8 mouse cellular contexts compared by ENCODE assay signal in genomic region chr17:69383201-69383940, GRCm38 (mm10). TPM values are rescaled to one million over a fixed set of nuclear protein-coding genes. Genes with fewer than 3 reads are reported as not detected.
A peak's percentile ranks its signal among the peaks of the same experiment; 100 is the strongest.
DNase-seq lines count a peak whose midpoint lies in the region; ATAC-seq lines count a peak whose summit lies in the region.

No protein-coding gene starts in this region.

- H3K4me2 ChIP-seq in hindbrain, embryonic 15.5 days: peak overlapping the region; percentile 96

- H3K36me3 ChIP-seq in hindbrain, embryonic 15.5 days: peaks cover 13% of the 10 kb centered on the region

- no peaks in the 10 kb centered on the region for H3K27me3 ChIP-seq in hindbrain, embryonic 15.5 days

- peaks cover 22% of the 10 kb centered on the region for H3K4me1 ChIP-seq in hindbrain, embryonic 15.5 days (replicated peaks)

- peak overlapping the region; percentile 76 for H3K9ac ChIP-seq in hindbrain, embryonic 15.5 days

- H3K27ac ChIP-seq in hindbrain, embryonic 15.5 days (replicated peaks): peak overlapping the region; percentile 100

- DNase-seq in ZHBTc4 (ENCODE audit: low read depth, low spot score): peak; percentile 78
- peak; percentile 86 to 87 for DNase-seq in cerebellum, postnatal 25 days
- DNase-seq in frontal cortex, postnatal 36 days (ENCODE audit: low spot score in 2 of 2): peak; percentile 72 to 76
- peak; percentile 69 for DNase-seq in left cerebral cortex, adult 11 months (ENCODE audit: low spot score)
- DNase-seq in lung, postnatal 25 days (ENCODE audit: low spot score): peak; percentile 68
- peak; percentile 77 for DNase-seq in retina, embryonic 14.5 days (ENCODE audit: low spot score)
- peak; percentile 86 for DNase-seq in thymus, postnatal 25 days

- H3K4me3 ChIP-seq in hindbrain, embryonic 15.5 days: peak overlapping the region; percentile 70

- ATAC-seq in hindbrain, embryonic 15.5 days (ENCODE audit: low FRiP score, low read depth): peak; percentile 75

- no peaks in the 10 kb centered on the region for H3K9me3 ChIP-seq in hindbrain, embryonic 15.5 days

- WGBS in hindbrain, embryonic 15.5 days: under 1% methylated on average over 124 of the region's 128 CpGs

RNA-seq across cellular contexts. Expression of gene Zbtb14, which starts 0.5 kb away (rescaled TPM):
- polyA plus RNA-seq in hindbrain, embryonic 15.5 days (2015; fragmentation: Nextera tagmentation; extraction: Ambion mirVana): 26.9 and 28.2 TPM in 2 replicates

RNA-seq across cellular contexts. Expression of gene Akain1, which starts 55.8 kb away (rescaled TPM):
- polyA plus RNA-seq in hindbrain, embryonic 15.5 days (2015; fragmentation: Nextera tagmentation; extraction: Ambion mirVana): 1.3 TPM in 2 replicates

Comparison
In these comparisons a context has a peak if more than half of its experiments do, and no peak if none do; other contexts are left out.
1. Peak in every context shown above with its lines: DNase-seq, ATAC-seq, H3K4me3 ChIP-seq and H3K27ac ChIP-seq.